Mouse (Mus musculus) urinary bladder, postnatal 4 days (tissue): ENCODE data around the gene Atp6v1e2.
A peak's percentile ranks its signal among the peaks of the same experiment; 100 is the strongest.

Source experiments
- DNase-seq, 2 experiments: peaks; one replicate each; pipeline ENCODE4 v3.0.0; 2021 to 2022; ENCODE audit warnings: low spot score in 2 of 2

The Atp6v1e2 gene

DNA sequence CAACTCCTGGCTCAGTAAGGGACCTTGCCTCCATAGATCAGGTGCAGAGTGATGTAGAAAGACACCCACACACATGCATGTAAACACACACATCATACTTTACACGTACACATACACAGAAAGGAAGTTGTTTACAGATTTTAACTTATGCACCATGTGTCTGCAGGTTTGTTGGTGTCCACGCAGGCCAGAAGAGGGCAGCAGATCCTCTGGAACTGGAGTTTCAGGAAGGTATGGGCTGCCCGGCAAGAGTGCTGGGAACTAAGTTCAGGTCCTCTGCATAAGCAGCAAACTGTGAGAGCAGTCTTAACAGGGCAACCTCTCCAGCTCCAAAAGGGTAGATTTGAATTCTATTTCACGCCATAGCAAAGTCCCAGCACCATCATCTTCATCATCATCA is 32.2 kb downstream of the Atp6v1e2 start:
- DNase-seq: no peak

DNA sequence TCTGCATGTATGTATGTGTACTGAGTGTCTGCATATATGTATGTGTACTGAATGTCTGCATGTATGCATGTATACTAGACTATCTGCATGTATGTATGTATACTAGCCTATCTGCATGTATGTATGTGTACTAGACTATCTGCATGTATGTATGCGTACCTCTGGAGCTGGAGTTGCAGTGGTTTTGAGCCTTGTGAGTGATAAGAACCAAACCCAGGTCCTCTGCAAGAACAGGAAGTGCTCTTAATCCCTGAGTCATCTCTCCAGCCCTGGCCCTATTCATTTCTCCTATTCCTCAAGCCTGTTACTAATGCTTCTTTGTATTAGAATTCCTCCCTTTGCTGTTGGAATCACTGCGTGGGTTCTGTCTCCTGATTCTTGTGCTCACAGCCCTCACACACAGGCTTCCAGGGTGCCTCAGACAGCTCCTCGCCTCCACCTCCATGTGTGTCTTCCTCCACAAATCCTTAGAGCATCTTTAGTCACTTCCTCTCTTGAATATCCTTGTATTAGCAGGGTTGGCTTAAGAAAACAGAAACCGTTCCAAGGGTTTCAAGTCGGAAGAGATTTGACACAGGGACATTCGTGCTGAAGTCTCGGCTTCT is 34.6 kb downstream of the Atp6v1e2 start:
- DNase-seq: peak in 1 of 2 experiments; percentile 1

DNA sequence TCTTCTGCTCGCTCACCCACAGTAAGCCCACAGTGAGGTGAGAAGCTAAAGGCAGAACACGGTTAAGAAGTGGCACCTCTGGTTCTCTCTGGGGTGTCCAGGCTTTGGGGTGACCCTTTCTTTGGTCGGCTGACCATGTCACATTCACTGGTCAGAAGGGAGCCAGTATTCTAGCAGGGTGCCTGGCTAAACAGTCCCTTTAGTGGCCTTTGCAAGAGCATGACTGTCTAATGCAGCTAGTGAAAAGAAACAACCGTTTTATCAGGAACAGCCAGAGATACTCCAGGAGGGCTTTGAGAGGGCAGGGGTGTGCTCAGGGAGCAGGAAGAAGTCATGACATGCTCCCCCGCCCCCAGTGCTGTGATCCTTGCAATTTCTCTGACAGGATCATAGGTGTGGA is 36.4 kb downstream of the Atp6v1e2 start:
- peak; percentile 13 to 50 for DNase-seq

DNA sequence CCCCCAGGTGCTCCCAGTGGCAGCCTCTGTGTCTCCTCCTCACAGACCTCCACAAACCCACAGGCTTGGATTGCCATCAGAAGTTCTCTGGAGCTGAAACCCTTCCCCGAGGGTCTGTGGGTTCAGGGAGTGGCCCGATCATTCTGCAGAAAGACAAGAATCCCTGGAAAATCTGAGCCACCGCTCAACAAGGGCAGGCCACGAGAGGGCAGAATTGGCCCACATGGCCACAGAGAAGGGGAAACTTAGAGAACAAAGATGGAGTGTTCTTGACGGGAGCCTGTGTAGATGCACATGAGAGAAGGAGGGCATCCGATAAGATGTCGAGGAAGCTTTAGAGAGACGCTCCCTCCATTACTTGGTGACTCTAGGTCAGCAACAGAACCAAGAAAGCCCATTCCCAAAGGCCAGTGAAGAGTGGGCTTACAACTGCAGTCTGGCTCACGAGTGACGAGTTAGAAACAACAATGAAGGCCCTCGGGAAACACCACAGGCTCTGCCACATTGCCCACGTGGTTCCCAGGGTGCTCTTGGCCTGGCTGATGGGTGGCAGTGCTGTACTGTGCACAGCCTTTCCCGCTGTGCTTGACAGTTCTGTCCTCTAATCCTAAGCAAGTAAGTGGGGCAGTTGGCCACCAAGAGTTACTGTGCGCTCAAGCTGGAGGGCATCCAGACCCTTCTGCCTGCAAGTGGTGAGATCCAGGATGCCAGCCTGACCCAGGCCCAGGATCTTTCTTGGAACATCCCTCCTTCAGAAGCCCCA is 37.8 kb downstream of the Atp6v1e2 start:
- peak; percentile 22 to 65 for DNase-seq

DNA sequence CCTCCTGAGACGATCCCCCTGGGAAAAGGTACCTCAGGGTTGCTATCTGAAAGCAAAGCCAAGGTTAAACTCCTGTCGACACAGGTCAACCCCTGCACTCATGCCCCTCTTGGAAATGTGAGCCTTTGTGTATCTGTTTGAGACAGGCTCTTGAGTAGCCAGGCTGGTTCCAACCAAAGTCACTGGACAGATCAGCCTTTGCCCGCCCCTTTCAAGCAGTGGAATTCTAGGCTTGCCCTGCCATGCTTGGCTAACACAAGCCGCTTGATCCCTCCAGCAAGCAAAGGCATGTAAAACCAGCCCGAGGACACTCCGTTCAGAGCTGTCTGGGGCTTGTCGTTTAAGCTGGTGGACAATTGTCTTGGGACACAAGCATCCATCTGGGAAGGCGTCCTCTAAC is 39.4 kb downstream of the Atp6v1e2 start:
- peak; percentile 12 to 52 for DNase-seq

DNA sequence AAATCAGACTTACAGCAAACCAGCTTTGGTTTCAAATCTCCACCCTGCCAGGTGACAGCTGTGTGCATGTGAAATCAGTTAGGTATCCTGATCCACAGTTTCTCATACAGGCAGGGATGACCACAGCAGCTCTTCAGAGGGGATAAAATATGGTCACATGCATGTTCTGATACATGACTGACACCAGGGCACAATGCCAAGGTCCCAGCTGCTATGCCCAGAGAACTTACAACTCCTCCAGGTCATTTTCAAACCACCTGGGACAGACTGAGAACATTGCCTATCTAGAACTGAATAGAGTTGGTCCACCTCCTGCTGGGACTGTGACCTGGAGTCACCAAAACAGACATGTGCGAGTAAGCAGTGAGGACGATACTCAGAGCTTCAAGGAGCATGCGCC is 40.6 kb downstream of the Atp6v1e2 start:
- peak in 1 of 2 experiments; percentile 57 for DNase-seq

DNA sequence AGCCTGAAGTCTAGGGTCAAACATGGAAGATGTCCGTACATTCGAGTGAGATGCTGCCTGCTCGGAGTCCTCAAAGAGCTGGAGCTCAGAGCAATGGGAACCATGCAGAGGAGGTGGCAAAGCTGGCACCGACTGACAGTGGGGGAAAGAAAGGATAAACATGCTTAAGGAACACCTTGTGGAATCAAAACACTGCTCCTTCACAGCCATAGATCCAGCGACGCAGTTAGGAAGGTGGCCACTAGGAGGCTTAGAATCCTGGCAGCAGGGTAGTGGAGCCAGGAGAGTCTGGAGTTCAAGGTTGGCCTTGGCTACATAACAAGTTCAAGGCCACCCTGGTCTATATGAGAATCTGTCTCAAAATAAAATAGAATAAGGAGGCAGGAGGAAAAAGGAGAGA is 41.1 kb downstream of the Atp6v1e2 start:
- DNase-seq: peak in 1 of 2 experiments; percentile 57

DNA sequence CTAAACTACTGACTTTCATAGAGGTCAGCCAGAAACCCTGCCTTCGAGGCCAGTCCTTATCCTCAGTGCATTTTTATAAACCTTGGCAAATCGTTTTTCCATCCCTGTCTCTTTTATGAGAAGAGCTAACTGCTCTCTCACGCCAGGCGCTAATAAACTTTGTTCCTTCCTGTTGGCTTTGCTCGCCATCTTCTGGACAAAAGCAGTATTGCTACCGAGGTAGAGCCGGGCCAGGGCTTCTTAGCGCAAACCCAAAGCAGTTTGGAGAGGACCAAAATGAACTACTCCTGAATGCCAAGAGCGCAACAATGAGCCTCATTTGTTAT is 41.6 kb downstream of the Atp6v1e2 start:
- DNase-seq: peak; percentile 72 to 89

DNA sequence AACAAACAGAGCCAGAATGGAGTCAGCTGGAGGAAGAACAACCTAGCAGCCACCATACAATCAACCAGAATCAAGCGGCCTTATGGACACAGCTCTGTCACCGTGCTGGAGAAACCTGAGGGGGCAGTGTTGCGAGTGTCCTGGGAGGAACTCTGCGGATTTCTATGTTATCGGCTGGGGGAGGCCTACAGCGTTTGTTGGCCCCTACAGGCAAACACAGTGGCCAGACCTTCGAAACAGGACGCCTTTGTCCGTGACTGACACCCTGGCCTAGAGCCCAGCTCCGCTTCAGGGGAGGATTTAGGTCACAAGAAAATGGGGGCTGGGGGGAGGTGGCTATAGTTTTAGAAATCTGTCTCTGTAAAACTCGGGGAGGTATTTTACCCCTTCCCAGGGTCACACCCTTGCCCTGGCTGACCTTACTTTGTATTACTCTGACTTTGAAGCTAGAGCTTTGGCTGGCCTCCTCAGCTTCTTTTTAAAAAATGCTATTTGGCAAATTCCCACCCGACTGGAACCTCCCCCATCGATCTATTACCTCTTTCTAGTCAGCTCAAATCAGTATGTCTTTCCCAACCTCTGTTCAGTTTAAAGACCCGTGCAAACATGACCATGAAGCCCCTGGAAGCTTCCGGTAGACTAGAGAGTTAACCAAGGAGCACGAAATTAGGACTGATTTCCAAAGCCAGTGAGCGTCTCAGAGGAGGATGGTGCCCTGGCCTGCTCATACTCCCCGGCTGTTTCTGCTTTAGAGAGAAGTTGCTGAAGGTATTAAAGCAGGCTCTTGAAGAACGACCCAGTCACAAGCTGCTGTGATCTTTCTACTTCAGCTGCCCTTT is 42.2 kb downstream of the Atp6v1e2 start:
- DNase-seq: peak; percentile 51 to 64

DNA sequence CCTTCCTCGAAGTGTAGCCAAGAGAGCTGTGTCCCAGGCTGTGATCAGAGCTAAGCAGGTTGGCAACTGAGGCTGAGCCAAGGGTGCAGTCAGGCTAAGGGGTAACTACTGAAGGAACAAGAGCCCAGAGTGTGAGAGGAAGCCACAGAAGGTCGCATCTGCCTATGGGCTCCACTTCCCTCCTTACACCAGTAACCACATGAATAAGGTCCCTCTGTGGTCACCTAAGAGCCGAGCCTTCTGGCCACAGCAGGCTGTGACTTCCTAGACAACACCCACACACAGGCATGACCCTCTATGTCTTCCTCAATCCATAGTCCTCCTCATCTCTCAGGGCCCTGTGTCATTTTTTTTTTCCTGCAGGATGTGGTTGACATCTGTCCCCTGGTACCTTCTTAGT is 43.5 kb downstream of the Atp6v1e2 start:
- DNase-seq: peak; percentile 12 to 38

DNA sequence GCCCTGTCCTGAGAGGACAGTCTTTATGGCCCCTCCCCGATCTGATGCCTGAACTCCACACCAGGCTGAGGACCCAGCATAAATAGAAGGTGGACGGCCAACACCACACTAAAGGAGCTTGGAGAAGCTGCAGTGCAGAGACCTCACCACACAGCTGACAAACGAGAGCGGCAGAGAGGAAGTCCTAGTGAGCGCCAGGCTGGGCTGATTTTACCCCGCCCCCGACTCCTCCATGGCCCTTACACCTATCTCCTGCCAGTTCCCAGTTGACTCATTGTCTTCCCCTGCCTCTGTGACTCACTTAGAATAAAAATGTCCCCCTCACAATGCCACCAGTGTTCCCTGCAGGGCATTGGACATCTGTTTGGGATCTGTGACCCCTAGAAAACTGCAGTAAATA is 44.1 kb downstream of the Atp6v1e2 start:
- DNase-seq: peak; percentile 16 to 57

DNA sequence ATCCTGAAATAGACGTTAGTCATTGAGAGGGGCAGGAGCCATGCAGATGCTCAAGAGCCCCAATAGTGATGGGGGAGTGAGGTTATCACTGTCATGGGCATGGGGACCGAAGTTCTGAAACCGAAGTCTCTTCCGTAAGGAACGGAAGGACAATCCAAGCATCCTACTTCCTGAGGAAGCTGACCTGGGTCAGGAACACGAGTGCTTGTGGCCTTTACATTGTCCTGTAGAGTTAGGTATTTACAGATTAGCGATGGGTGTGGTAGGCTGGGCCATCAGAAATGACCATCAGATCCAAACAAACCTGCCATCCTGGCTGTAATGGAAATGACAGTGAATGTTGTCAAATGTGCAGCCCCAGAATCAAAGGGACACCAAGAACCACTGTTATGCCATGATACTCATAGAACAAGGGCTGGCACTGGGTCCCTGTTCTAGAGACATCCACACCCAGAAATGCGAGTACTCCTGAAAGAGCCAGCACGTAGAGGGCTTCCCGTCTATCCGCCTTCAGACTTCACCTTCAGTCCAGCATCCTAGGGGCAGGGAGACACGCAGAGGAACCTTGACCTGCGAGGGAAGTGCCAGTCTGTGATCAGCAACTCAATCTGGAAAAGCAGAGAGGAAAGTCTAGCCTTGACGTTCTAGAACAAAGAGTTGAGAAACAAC is 45.2 kb downstream of the Atp6v1e2 start:
- peak in 1 of 2 experiments; percentile 52 for DNase-seq

DNA sequence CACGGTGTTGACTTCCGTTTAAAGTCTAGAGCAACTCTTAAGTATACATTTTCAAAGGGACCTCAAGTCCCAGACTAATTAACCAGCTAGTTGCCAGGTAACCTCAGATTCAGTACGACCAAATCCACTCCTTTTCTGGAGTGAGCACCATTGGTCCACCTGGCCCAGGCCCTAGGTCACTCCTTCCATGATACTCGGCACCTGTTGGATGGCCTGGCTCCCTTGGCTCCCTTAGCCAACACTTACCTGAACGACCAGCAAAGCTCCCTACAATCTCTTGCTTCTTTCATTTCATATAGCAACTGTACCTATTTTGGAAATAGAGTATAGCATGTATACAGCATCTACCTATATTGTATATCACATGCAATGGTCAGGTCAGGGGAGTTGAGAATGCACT is 47.1 kb downstream of the Atp6v1e2 start:
- DNase-seq: peak; percentile 5 to 52

DNA sequence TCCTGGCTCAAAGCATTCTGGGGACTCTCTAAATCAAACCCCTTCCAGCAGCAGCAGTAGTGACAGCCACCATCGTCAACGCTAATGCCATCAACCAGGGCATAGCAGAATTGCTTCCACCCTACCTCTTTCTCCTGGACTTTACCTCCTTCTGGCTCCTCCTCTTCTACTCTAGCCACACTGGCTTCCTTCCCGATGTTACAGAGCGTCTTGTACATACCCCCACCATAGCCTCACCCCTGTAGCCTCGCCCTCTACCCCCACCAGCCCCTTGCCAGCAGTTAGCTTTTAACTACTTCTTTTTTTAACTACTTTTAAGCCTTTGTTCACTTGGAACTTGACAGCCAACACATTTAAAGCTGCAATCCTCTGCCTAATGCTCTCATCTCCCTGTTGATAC is 47.9 kb downstream of the Atp6v1e2 start:
- DNase-seq: peak in 1 of 2 experiments; percentile 5

DNA sequence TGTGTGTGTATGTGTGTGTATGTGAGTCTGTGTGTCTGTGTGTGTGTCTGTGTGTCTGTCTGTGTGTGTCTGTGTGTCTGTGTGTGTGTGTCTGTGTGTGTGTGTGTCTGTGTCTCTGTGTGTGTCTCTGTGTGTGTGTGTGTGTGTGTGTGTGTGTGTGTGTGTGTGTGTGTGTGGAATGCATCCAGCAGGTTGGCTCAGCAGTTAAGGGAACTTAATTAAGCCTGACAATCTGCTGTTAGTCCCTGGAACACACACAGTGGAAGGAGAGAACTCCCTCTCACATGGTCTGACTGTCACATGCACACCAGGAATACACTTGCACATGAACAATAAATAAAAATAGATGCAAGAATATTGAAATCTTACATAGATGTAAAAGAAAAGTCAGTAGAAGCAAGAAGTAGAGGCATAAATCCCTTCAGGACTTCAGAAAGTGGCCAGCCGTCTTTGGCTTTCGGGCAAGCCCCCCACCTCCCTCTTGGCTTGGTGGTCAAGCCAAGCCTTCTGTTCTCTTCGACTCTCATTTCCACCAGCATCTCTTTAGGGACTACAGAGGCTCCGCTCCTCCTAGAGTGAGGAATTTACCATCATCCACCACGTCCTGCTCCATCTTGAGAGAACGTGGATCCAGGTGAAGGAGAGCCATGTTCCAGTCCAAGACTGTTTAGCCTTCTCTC is 50.1 kb downstream of the Atp6v1e2 start:
- peak in 1 of 2 experiments; percentile 6 for DNase-seq

DNA sequence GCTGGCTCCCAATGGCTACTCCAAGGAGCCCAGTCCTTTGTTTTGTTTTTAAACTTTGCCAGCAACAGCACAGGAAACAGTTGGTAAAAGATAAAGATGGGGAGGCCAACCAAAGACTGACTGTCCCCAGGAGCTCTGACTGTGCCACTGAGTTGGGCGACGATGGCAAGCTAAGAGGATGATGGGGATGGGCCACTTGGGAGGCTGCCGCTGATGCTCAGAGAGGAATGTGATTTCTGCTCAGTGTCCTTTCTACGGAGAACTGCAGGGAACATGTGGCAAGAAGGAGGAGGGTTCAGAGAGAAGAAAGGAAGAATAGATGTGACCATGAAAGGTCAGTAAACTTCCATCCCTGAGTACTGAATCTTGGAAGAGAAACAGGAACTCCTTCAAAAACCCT is 52.5 kb downstream of the Atp6v1e2 start:
- DNase-seq: peak; percentile 10 to 49
